Mouse (Mus musculus) layer of hippocampus, adult 8-10 months (tissue): ENCODE data around the gene Acta1. TPM values are rescaled to one million over a fixed set of nuclear protein-coding genes. Genes with fewer than 3 reads are reported as not detected.
A peak's percentile ranks its signal among the peaks of the same experiment; 100 is the strongest.

Experiments used
- DNase-seq, 2 experiments: peaks; one replicate each; pipeline ENCODE4 v3.0.0; 2022; ENCODE audit warnings: low spot score in 2 of 2
- total RNA-seq, 4 experiments: library from RNA; stranded (reverse); gene quantifications; 2 replicates each; pipeline ENCODE4 v1.2.4; 2022

The Acta1 gene
- total RNA-seq, 4 experiments from 2014 or later: 5.7 to 9.3 (median 7.2) TPM

DNA sequence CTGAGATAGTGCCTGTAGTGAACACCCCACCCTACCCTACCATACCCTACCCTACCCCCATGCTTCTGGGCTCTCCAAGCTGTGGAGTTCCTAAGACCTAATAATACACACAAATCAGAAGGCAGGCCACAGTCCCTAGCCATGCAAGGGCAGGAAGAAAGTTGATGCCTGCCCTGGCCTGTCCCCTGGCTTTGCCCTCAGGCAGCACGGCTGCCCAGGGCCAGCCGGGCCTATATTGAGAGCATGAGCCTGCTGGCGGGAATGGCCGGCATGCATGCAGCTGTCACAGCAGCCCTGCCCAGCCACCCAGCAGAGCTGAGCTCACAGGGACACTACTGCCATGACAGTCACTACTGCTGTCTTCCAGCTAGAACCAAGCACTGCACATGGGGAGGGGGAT lies 11.5 kb downstream of the Acta1 start:
- no peak for DNase-seq

DNA sequence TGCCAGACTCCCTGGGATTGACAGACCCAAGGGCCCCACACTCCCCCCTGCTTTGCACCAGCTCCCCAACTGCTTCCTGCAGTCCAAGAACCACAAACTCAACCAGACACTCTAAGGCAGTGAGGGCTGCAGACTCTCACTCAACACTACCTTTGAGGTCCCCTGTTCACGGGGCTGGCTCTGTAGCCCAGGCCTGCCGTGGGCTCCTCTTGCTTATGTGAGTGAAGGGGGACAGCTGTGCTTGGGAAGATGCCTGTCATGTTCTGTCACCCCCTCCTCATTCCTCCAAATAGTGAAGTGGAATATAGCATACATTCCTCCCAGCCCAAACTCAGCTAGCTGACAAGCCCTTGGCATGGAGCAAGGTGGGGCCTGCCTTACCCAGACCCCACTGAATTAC lies 12.1 kb downstream of the Acta1 start:
- no peak for DNase-seq

DNA sequence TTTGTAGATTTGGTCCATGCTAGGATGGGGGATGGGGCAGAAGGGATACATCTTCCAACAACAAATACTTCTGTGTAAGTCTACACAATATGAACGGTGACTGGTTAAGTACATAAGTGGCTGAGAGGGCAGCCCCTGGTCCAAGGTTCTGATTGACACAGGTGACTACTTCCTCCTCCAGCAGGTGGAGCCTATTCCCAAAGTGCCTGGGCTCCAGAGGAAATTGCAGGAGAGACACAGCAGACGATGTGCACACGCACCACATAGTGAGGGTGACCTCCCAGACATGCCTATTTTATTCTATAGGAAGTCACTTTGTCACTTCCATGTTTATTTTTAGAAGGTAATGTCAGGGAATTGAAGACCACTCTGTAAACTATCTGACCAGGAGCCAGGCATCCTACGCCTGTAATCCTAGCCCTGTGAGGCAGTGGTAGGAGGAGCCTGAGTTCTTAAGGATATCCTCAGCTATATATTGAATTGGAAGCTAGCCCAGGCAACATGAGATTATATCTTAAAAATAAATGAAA lies 13.7 kb downstream of the Acta1 start:
- no peak for DNase-seq

DNA sequence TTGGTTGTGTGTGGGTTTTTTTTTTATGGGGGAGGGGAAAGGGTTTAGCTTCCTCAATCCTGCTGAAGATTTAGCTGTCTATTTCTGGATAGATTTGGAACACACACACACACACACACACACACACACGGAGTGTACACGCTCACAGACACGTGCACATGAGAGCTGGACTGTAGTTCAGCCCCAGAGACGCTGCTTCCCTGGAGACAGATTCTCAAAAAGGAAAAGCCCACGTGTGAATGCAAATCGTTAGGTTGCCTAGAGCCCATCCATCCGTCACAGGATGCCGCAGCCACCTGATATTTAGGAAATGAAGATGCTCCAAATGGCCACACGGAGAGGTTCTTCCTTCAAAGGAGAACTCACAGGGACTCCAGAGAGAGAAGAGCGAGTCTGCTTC lies 14.3 kb downstream of the Acta1 start:
- DNase-seq: peak; percentile 66 to 75

DNA sequence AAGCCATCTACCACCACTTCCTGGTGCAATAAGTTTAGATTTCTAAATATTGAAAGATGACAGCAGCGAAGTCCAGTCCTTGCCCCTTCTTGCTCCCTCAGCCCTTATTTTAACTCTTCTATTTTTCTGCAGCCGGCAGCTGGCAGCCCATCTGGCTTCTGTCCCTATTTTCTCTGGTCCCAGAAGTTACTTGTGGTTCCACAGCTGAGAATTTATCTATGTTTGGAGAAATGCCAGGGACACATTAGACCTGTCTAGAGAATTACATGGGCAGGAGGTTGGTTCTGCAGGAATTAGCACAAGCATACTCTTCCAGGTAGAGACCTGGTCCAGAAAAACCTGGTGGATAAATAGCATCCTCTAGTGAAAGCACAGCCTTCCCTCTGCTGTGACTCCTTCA lies 16.7 kb downstream of the Acta1 start:
- no peak for DNase-seq

DNA sequence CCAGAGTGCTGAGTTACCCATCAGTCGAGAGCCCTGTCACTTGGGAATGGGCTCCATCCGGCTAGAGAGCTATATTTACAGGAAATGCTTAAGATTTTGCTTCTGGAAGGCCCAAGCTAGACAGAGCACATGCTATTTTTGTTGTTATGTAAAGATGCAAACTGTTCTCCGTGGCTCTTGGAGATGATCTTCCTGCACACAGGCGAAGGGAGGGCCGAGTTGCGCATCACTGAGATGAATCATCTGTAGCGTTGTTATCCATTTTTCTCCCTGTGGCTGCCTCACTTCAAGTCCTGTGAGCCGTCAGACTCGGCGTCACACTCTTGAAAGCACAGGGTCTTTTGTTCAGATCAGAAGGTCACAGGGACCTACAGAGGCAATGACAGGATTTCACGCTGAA lies 20.2 kb downstream of the Acta1 start:
- DNase-seq: peak in 1 of 2 experiments; percentile 44

DNA sequence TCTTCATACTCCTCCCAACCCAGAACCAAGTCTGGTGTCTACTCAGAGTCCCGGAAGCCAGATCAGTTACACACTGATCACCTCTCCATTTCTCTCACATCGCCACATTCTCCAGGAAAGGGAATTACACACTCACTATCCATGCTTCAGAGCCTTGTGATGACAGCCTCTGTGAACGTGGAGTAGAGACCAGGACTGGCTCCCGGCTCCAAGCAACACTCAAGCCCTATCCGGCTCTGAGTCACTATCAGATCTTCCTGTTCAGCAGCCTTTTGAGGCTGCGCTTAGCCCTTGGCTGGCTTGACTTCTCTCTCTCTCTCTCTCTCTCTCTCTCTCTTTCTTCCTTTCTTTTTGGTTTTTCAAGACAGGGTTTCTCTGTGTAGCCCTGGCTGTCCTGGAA lies 21.2 kb downstream of the Acta1 start:
- no peak for DNase-seq

DNA sequence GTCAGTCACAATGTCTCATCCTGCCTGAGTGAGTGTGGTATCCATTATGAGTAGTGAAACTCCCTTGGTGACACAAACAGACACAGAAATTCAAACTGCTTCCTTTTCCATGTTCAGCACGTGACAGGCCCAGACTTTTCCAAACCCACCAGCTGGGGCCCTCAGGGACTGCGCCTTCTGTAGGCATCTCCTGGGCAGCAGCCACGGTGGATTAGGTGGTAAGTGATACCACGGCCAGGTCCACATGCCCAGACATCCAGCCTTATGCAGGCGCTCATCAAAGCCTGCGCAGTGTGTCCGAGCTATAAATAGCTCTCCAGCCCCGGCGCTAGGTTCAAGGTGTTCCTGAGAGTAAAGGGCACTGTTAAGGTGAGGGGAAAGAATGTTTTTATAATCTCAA lies 22.5 kb downstream of the Acta1 start:
- no peak for DNase-seq

DNA sequence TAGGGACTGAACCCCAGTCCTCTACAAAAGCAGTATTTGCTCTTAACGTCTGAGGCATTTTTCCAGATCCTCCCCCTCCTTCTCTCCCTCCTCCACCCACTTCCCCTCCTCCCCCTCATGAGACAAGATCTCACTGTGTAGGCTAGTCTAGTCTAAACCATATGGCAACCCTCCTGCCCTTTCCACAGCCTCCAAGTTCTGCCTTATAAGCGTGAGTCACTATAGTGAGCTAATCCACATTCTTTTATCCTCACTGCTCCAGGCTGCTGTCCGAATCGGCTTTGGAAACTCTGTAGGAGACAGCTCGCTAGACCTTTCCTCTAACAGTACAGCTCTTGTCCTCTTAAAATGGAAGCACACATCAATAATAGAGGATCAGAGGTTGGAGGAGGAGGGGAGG lies 27.6 kb downstream of the Acta1 start:
- DNase-seq: no peak

DNA sequence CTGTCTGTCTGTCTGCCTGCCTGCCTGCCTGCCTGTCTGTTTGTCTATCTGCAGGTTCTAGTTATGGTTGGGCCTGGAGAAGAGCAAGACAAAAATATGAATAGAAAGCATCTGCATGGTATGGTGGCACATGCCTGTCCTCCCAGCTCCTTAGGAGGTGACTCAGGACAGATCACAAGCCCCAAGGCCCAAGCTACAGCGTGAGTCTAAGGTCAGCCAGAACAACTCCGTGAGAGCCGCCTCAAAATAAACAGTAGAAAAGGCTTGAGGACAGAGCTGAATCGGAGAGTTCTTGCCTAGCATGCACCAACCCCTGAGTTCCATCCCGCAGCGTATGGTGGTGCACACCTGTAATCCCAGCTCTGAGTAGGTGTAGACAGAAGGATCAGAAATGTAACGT lies 28.8 kb downstream of the Acta1 start:
- DNase-seq: no peak

DNA sequence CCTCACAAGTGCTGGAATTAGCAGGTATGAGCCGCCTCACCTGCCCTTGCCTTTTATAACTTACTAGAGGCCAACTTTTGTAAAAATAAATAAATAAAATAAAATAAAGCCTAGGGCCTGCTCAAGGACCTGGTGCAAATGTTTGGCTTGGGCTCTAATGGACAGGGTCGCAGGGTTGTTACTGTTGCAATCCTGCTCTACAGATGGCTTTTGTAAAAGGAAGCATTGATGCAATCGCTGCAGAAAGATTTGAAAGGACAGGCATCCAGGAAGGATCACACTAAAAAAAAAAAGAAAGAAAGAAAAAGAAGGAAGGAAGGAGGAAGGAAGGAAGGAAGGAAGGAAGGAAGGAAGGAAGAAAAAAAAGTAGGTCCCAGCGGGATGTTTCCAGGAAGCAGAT lies 34.2 kb downstream of the Acta1 start:
- no peak for DNase-seq

DNA sequence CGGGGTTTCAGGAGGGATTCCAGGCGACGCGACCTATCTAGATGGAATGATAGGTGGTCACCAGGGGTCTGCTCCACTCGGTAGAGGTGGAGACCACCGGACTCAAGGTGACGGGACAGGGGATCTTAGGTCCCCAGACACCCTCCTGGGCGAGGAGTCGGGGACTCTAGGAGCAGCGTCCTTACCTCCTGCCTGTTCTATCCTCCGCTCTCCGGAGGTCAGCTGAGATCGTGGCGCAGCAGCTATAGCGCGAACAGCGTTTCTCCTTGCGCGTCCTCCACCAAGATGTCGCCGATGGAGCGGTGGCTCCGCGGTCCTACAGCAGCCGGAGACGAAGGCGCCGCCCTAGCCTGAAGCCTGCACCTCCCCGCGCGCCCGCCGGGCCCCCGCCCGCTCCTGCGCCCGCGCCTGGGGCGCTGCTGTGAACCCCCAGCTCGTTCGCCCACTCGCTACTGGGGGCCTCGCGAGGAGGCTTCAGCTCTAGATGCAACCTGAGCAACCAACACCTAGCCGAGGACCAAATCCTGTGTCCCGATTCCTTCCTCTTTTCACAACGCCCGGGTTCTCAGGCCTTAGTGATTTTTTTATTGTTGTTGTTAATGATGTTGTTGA lies 34.8 kb downstream of the Acta1 start, which contains the start of gene Ccsap:
Ccsap (minus strand) TSS at position 562 of the 612 bp plus-strand sequence.
- peak in 1 of 2 experiments; percentile 65 for DNase-seq

DNA sequence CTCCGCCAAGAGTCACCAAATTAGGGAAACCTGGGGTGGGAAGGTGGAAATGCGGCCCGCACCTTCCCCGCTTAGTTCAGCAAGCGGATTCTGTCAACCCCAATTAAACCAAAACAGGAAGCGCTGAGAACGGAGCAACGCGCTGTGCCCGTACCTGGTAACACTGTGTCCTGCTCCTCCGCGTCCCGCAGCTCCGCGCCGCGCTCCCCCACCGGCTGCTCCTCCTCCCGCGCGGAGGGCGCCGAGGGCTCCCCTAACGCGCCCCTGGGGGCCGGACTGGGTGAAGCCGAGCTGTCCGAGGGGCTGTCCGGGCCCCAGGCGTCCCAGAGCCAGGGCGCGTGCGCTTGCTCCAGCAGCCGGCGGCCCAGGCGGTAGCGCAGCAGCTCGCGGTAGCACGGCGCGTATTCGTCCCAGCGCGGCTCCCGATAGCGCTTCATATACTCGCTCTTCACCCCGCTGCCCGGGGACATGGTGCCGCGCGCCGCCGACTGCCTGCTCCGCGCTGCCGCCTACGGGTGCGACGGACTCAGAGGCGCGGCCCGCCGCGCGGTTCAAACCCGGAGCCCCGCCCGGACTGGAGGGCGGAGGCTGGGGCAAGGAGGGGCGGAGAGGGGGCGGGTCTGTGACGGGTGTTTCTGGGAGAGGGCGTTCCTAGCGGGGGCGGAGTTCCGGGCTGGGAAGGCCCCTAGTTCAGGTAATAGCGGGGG lies 35.5 kb downstream of the Acta1 start:
- DNase-seq: peak; percentile 87 to 88

DNA sequence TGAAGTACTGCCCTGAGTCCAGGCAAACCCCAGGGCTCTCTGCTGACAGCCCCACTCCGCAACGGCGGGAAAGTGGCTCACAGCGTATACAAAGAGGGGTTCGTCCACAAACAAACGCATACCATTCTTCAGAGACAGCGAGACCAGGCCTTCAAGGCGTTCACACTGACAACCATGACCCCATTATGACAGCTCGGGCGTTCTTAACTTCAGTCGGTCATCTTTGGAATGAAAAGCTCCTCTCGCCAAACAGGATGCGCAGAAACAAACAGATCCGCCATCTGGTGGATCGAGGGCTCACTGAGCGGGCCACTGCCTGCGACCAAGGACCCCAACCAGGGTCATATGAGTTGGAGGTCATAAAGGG lies 36.0 kb downstream of the Acta1 start:
- no peak for DNase-seq

DNA sequence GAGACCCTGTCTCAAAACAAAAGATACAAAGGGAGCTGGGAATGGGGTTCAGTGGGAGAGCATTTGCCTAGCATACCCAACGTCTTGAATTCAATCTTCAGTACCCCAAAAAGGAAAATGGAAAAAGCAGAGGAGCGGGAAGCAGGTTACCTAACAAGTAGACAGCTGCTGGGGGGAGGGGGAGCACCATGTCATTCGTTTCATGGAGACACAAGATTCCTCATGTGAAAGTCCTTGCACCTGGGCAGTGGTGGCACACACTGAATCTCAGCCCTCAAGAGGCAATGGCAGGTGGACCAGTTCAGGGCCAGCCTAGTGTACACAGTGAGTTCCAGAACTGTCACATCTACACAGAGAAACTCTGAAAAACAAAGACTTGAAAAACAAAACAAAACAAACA lies 37.2 kb downstream of the Acta1 start:
- DNase-seq: no peak

DNA sequence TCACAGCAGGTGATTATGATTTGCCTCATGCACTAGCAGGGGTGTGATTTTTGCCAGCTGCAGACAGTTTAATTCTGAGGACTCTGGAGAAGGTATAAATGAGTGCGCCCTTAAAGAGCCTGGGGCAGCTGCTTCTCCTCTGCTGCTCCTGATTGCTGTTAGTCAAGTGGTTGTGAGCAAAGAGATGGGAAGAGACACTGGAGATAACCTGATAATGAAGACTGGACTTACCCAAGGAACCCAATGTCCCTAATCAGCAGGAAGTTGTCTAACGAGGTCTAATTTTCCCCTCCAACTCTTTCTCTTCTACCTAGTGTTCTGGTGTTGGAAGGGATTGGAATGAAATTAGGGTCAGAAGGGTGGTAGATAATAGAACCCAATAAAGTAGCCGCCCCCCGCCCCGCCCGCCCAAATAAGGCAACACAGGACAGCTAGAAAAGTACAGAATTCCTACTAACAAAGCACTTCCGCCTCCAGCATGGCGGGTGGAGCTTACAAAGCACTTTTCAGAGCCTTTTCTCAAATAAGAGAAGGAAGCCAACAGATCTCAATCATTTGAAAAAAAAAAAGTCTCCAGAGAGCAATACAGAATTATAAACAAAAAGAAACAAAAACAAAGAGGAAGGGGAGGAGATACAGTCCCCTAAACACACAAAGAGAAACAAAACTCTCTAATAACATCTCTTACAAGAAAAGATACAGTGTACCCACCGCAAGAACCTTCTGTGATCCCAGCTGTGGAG lies 39.6 kb downstream of the Acta1 start:
- DNase-seq: no peak

DNA sequence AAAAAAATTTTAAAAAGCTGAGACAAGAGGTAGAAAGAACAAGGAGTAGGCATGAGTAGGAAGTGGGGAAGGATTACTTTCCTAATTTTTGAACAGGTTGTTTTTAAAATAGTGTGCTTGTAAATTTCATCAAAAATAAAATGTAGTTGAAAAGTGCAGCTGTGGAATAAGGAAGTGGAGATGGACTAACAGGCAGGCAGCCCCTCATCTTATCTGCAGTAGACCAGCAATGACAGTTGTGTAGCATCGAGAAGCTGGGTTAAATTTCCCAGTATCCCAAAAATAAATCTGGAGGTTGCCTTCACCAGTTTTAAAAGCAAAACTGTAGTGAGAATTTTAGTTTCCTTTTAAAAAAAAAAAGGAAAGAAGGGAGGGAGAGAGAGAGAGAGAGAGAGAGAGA lies 40.3 kb downstream of the Acta1 start:
- no peak for DNase-seq

DNA sequence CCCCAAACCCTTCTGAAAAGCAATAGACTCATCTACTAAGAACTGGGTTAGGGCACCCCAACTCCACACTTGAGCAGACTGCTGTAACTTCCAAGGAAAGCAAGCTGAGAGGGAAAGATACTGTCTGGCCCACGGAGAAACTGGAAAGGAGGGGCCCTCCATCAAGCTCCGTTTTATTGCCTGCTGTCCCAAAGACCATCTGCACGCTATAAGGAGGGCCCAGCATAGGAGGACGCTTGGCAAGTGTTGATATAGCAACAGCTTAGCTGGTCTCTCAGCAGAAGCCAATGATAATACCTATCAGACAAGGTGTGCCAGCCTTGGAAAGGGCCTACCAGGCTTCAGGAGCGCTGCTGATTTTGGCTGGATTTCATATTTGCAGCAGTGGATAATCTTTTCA lies 43.0 kb downstream of the Acta1 start:
- no peak for DNase-seq

DNA sequence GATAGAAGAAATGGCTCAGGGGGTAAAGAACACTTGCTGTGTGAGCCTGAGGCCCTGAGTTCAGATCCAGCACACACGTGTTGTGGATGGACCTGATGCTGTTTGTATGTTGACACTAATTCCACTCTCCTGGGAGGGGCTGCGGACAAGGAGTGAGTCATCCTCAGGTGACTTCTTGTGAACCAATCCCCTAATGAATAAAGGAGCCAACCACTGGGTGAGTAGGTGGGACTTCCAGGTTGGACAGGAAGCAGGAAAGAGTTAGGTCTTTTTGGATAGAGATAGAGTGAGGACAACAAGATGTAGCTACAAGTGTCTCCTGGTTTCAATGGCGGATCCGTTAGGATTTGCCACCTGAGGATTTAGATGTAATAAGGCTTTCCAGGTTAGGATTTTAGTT lies 45.2 kb downstream of the Acta1 start:
- no peak for DNase-seq

DNA sequence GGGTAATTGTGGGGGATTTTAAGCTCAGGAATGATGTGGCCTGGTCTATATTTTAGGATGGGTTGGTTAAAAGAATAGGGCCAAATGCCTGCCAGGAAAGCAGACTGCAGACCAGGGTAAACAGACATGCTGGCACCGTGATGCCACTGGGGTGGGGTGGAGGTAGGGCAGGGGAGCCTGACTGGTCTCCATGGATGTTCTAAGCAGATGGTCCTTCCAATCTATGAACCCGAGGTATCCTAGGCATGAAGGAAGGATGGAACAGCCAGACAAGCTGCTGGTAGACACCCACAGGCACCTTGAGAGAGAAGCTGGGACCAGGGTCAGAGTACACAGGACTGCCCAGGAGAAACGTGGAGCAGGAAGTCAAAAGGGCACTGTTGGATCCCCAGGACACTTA lies 47.0 kb downstream of the Acta1 start:
- DNase-seq: no peak

DNA sequence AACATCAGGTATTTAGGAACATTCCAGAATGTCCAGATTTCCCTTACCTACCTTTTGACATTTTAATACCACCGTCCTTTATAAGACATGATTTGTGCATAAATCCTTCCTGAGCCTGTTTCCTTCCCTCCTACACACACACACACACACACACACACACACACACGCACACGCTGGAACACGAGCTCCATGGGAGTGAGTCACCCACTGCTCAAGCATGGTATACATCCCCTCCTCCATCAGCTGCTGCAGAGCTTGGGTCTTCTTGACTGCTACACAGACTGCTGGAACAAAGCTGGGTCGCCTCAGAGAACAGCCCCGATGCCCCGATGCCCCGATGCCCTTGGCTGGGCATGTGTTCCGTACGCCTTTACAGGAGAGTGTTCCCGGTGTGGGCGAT lies 48.0 kb downstream of the Acta1 start:
- DNase-seq: no peak

DNA sequence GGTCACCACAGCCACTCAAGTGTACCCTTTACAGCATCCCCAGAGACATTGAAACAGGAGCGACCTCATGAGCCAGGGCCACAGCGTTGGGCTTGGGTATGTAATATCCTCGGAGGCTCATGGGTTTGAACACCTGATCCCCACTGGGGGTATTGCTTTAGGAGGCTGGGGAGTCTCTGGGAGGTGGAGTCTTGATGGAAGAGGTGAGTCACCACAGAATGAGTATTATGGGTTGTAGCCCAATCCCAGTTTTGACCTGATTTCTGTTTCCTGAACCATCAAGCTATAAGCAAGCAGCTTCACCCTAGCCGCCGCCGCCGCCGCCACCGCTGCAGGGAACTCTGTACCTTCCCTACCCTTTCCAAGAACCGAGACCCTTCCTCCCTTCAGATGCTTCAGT lies 48.6 kb downstream of the Acta1 start:
- DNase-seq: no peak

DNA sequence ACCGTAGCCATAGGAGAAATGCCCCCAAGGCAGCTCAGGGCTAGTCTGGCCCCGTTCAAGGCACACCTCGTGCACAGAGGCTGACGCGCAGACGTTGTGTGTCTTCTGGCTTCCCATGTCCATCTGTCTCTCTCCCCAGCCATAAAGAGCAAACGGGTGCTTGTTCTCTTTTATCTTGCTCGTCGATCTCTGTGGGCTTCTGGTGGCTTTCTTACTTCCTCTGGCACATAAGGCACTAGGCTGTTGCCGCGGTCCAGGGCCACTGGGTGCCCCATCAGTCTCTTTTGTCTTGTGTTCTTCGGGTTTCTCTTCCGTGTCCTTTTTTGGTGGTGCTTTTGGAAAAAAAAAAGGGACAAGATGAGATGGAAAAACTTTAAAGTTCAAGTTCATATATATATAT lies 49.4 kb downstream of the Acta1 start:
- no peak for DNase-seq
